Mouse (Mus musculus) embryonic facial prominence, embryonic 12.5 days (tissue): ENCODE results near the gene Hoxd9. TPM values are rescaled to one million over a fixed set of nuclear protein-coding genes. Genes with fewer than 3 reads are reported as not detected.

Source experiments
- ATAC-seq: fragments of 200-750 bp; cut with Nextera tagmentation; 2 replicates; pipeline ENCODE4 v1.8.0; 2017; ENCODE audit not compliant: insufficient number of reproducible peaks, insufficient read depth, low FRiP score, low TSS enrichment
- H3K27ac ChIP-seq: fragments of 300-500 bp; sonication (generic); 2 replicates; pipeline ENCODE4 v1.5.1; 2016; ENCODE audit warnings: mild to moderate bottlenecking
- H3K27me3 ChIP-seq: fragments of 300-500 bp; sonication (generic); 2 replicates; pipeline ENCODE4 v1.6.1; 2016; ENCODE audit warnings: mild to moderate bottlenecking, moderate library complexity
- H3K36me3 ChIP-seq: fragments of 300-500 bp; sonication (generic); 2 replicates; pipeline ENCODE4 v1.6.1; 2016; ENCODE audit warnings: mild to moderate bottlenecking
- H3K4me1 ChIP-seq: fragments of 300-500 bp; sonication (generic); 2 replicates; pipeline ENCODE4 v1.6.1; 2016
- H3K4me2 ChIP-seq: fragments of 300-500 bp; sonication (generic); replicated peaks from 2 replicates; pipeline ENCODE4 v1.6.1; 2016; ENCODE audit warnings: mild to moderate bottlenecking, moderate library complexity
- H3K4me3 ChIP-seq: fragments of 300-500 bp; sonication (generic); 2 replicates; pipeline ENCODE4 v1.5.1; 2016; ENCODE audit warnings: mild to moderate bottlenecking
- H3K9ac ChIP-seq: fragments of 300-500 bp; sonication (generic); 2 replicates; pipeline ENCODE4 v1.6.1; 2016; ENCODE audit warnings: mild to moderate bottlenecking, moderate library complexity
- H3K9me3 ChIP-seq: fragments of 300-500 bp; sonication (generic); 2 replicates; pipeline ENCODE4 v1.6.1; 2016; ENCODE audit warnings: mild to moderate bottlenecking, moderate library complexity
- WGBS: fragments of 180-500 bp; shearing (Covaris S2); methylation state at CpG from one replicate; pipeline ENCODE4 v1.1.7; 2016; 5-methylcytosine and 5-hydroxymethylcytosine counted together
- polyA plus RNA-seq: library from polyadenylated mRNA; unstranded; fragments of >200 nt; fragmentation: Nextera tagmentation; extraction: Ambion mirVana; gene quantifications from 2 replicates; pipeline ENCODE4 v1.2.1, GENCODE M21; 2016

The Hoxd9 gene
- polyA plus RNA-seq, 1 experiment from 2014 or later = 0.72 TPM

GRCm38 (mm10) chr2:74713239-74714150 is 16.0 kb downstream of the Hoxd9 start:
- Histone ChIP-seq H3K27ac (no peak overlapping the region), H3K4me1 (no peaks in the 10 kb centered on the region), H3K4me3 (no peak overlapping the region), H3K4me2 (no peak overlapping the region), H3K27me3 (peaks cover 97% of the 10 kb centered on the region), H3K9me3 (no peaks in the 10 kb centered on the region), H3K36me3 (no peaks in the 10 kb centered on the region), H3K9ac (no peak overlapping the region)
- 3% methylated on average over 19 of the region's 19 CpGs for WGBS
- ATAC-seq = no peak

- H3K9me3 ChIP-seq = no peaks in the 10 kb centered on the region
- H3K27me3 ChIP-seq = peaks cover 97% of the 10 kb centered on the region
- H3K27ac ChIP-seq = no peak overlapping the region
- no peak overlapping the region for H3K4me2 ChIP-seq
- 3% methylated on average over 18 of the region's 18 CpGs for WGBS
- no peak overlapping the region for H3K9ac ChIP-seq
- no peak overlapping the region for H3K4me3 ChIP-seq
- no peaks in the 10 kb centered on the region for H3K4me1 ChIP-seq
- no peaks in the 10 kb centered on the region for H3K36me3 ChIP-seq
- ATAC-seq = no peak
These were observed 16.7 kb downstream of the Hoxd9 start for GRCm38 (mm10) chr2:74714156-74714789.

- 3% methylated on average over 14 of the region's 14 CpGs for WGBS
- H3K27ac ChIP-seq = no peak overlapping the region
- no peak for ATAC-seq
- H3K4me1 ChIP-seq = no peaks in the 10 kb centered on the region
- no peak overlapping the region for H3K4me3 ChIP-seq
- no peaks in the 10 kb centered on the region for H3K36me3 ChIP-seq
- H3K4me2 ChIP-seq = no peak overlapping the region
- H3K9me3 ChIP-seq = no peaks in the 10 kb centered on the region
- peaks cover 97% of the 10 kb centered on the region for H3K27me3 ChIP-seq
- H3K9ac ChIP-seq = no peak overlapping the region
These were observed 17.4 kb downstream of the Hoxd9 start for GRCm38 (mm10) chr2:74714881-74715280.

GRCm38 (mm10) chr2:74715504-74716241 is 18.1 kb downstream of the Hoxd9 start:
- peak; percentile 54; the same call in 1 of the 2 replicates for ATAC-seq
- Histone ChIP-seq H3K4me3 (peak overlapping the region; percentile 21), H3K27ac (no peak overlapping the region), H3K9me3 (no peaks in the 10 kb centered on the region), H3K4me2 (peak overlapping the region; percentile 47), H3K36me3 (no peaks in the 10 kb centered on the region), H3K9ac (no peak overlapping the region), H3K4me1 (no peaks in the 10 kb centered on the region), H3K27me3 (peaks cover 96% of the 10 kb centered on the region)
- WGBS = 2% methylated on average over 26 of the region's 26 CpGs

- H3K9me3 ChIP-seq = no peaks in the 10 kb centered on the region
- no peak overlapping the region for H3K27ac ChIP-seq
- no peak for ATAC-seq
- WGBS = 8% methylated on average over 2 of the region's 2 CpGs
- H3K27me3 ChIP-seq = peaks cover 98% of the 10 kb centered on the region
- no peak overlapping the region for H3K9ac ChIP-seq
- H3K4me3 ChIP-seq = no peak overlapping the region
- H3K4me2 ChIP-seq = no peak overlapping the region
- H3K4me1 ChIP-seq = no peaks in the 10 kb centered on the region
- H3K36me3 ChIP-seq = no peaks in the 10 kb centered on the region
These were observed 22.9 kb downstream of the Hoxd9 start for GRCm38 (mm10) chr2:74720384-74720783.

GRCm38 (mm10) chr2:74720955-74721491 is 23.5 kb downstream of the Hoxd9 start:
- no peaks in the 10 kb centered on the region for H3K9me3 ChIP-seq

GRCm38 (mm10) chr2:74721882-74722281 is 24.4 kb downstream of the Hoxd9 start:
- Histone ChIP-seq H3K4me1 (no peaks in the 10 kb centered on the region), H3K4me2 (no peak overlapping the region), H3K9ac (no peak overlapping the region), H3K9me3 (no peaks in the 10 kb centered on the region), H3K27ac (no peak overlapping the region), H3K27me3 (peaks cover 97% of the 10 kb centered on the region), H3K36me3 (no peaks in the 10 kb centered on the region), H3K4me3 (no peak overlapping the region)
- WGBS = 7% methylated on average over 6 of the region's 6 CpGs
- no peak for ATAC-seq

More at GRCm38 (mm10) chr2:74720955-74721491, 23.5 kb downstream of the Hoxd9 start:
- Histone ChIP-seq H3K27me3 (peaks cover 97% of the 10 kb centered on the region), H3K27ac (no peak overlapping the region), H3K36me3 (no peaks in the 10 kb centered on the region), H3K4me1 (no peaks in the 10 kb centered on the region), H3K4me3 (no peak overlapping the region), H3K9ac (no peak overlapping the region), H3K4me2 (no peak overlapping the region)
- 3% methylated on average over 5 of the region's 5 CpGs for WGBS
- ATAC-seq = no peak

- Histone ChIP-seq H3K27me3 (peaks cover 97% of the 10 kb centered on the region), H3K36me3 (no peaks in the 10 kb centered on the region), H3K4me1 (no peaks in the 10 kb centered on the region), H3K9ac (no peak overlapping the region), H3K4me3 (no peak overlapping the region), H3K27ac (no peak overlapping the region), H3K9me3 (no peaks in the 10 kb centered on the region), H3K4me2 (no peak overlapping the region)
- ATAC-seq = no peak
- 2% methylated on average over 8 of the region's 8 CpGs for WGBS
These were observed 25.4 kb downstream of the Hoxd9 start for GRCm38 (mm10) chr2:74722949-74723348.

GRCm38 (mm10) chr2:74724244-74725015 is 26.9 kb downstream of the Hoxd9 start:
- no peaks in the 10 kb centered on the region for H3K36me3 ChIP-seq
- H3K9ac ChIP-seq = no peak overlapping the region
- no peaks in the 10 kb centered on the region for H3K9me3 ChIP-seq
- H3K4me1 ChIP-seq = no peaks in the 10 kb centered on the region
- peaks cover 95% of the 10 kb centered on the region for H3K27me3 ChIP-seq
- no peak for ATAC-seq
- WGBS = 6% methylated on average over 7 of the region's 7 CpGs
- H3K27ac ChIP-seq = no peak overlapping the region
- H3K4me3 ChIP-seq = no peak overlapping the region
- H3K4me2 ChIP-seq = no peak overlapping the region

GRCm38 (mm10) chr2:74725171-74725570 is 27.6 kb downstream of the Hoxd9 start:
- no peak overlapping the region for H3K27ac ChIP-seq

GRCm38 (mm10) chr2:74726551-74726950 is 29.0 kb downstream of the Hoxd9 start, which contains the start of gene Gm28230:
Gene Gm28230 (plus strand): TSS chr2:74726728.
- no peak within 1 kb of the TSS; the same call in 1 of the 2 replicates for H3K9ac ChIP-seq

More at GRCm38 (mm10) chr2:74725171-74725570, 27.6 kb downstream of the Hoxd9 start:
- Histone ChIP-seq H3K27me3 (peaks cover 93% of the 10 kb centered on the region), H3K4me2 (no peak overlapping the region), H3K9ac (no peak overlapping the region), H3K36me3 (no peaks in the 10 kb centered on the region), H3K4me1 (no peaks in the 10 kb centered on the region), H3K4me3 (no peak overlapping the region), H3K9me3 (no peaks in the 10 kb centered on the region)
- ATAC-seq = no peak
- WGBS = 1% methylated on average over 17 of the region's 17 CpGs

More at GRCm38 (mm10) chr2:74726551-74726950, 29.0 kb downstream of the Hoxd9 start, which contains the start of gene Gm28230:
- Histone ChIP-seq H3K36me3 (no peaks in the 10 kb centered on the region), H3K4me2 (peak within 1 kb of the TSS; percentile 40), H3K4me1 (no peaks in the 10 kb centered on the region), H3K9me3 (no peaks in the 10 kb centered on the region), H3K4me3 (peak within 1 kb of the TSS; percentile 20), H3K27me3 (peaks cover 94% of the 10 kb centered on the region), H3K27ac (no peak within 1 kb of the TSS)
- no peak for ATAC-seq
- WGBS = 2% methylated on average over 5 of the region's 5 CpGs
